Comparison of ENCODE assay signal across 20 mouse cellular contexts in the genomic region with DNA sequence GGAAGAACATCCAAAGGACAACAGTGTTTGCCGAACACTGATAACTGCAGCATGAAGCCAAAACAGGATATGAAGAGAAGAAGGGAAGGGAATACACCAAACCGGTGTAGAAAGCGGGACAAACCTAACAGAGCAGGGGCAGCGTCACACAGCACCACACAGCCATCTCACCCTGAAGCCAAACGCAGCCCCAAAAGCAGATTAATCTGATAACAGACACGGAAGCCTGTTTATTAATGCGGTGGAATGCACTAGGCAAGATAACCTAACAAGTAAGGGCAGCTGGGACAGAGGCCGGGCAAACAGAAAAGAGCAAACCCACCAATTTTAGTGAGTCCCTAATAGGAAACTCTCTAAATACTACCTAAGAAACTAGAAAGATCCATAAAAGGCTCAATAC. TPM values are rescaled to one million over a fixed set of nuclear protein-coding genes. Genes with fewer than 3 reads are reported as not detected.
DNase-seq lines count a peak whose midpoint lies in the region; ATAC-seq and TF ChIP-seq lines count a peak whose summit lies in the region.
"Had no signal": no experiment of that assay in that cellular context is flagged by ENCODE, and none has a peak within 500 bp of the region (broad histone marks: within the 10 kb centered on the region; RNA-seq: fewer than 3 reads in every experiment).

No protein-coding gene starts in this region.

- no peak overlapping the region for H3K4me2 ChIP-seq in heart, embryonic 16.5 days (ENCODE audit: low read depth, low read length)
- H3K4me2 ChIP-seq in liver, embryonic 16.5 days (ENCODE audit: low read depth, low read length), result peak overlapping the region; percentile 59
- H3K4me2 ChIP-seq: forebrain, embryonic 12.5 days; hindbrain, embryonic 15.5 days; intestine, embryonic 15.5 days; limb, embryonic 13.5 days; lung, embryonic 15.5 days had no signal

- ATAC-seq in heart, embryonic 16.5 days (replicated peaks; ENCODE audit: extremely low read depth, insufficient read depth, low FRiP score), result no peak
- peak; percentile 47 for ATAC-seq in liver, embryonic 16.5 days (ENCODE audit: low read depth)
- ATAC-seq: intestine, embryonic 15.5 days; midbrain, embryonic 16.5 days had no signal

- no peaks in the 10 kb centered on the region for H3K79me2 ChIP-seq in MEL (ENCODE audit: control insufficient read depth, insufficient read depth, low read length, poor library complexity)

- no peak overlapping the region for H3K4me3 ChIP-seq in heart, embryonic 16.5 days (ENCODE audit: low read length)
- peak overlapping the region; percentile 3 to 70 for H3K4me3 ChIP-seq in MEL (ENCODE audit: control insufficient read depth in 1 of 2, insufficient read depth in 1 of 2, low read depth in 2 of 2, low read length in 2 of 2)
- no peak overlapping the region for H3K4me3 ChIP-seq in liver, embryonic 16.5 days (ENCODE audit: low read depth, low read length)
- H3K4me3 ChIP-seq: embryonic facial prominence, embryonic 10.5 days; forebrain, embryonic 12.5 days; hindbrain, embryonic 15.5 days; intestine, embryonic 15.5 days; limb, embryonic 13.5 days; lung, embryonic 15.5 days had no signal

- peak in 1 of 2 experiments; percentile 32; a peak in 1 of 4 replicates for TF ChIP-seq POLR2A in MEL (IDR thresholded peaks at IDR 0.05; ENCODE audit: control insufficient read depth in 1 of 2, insufficient read depth in 1 of 2, low read depth in 1 of 2, low read length in 2 of 2, poor library complexity in 1 of 2)

- peak; percentile 65 to 83 for TF ChIP-seq EP300 in MEL (IDR thresholded peaks at IDR 0.05; ENCODE audit: low read depth in 1 of 2, low read length in 2 of 2)

- peak overlapping the region; percentile 37 for H3K27ac ChIP-seq in heart, embryonic 16.5 days (ENCODE audit: low read length)
- peak overlapping the region; percentile 84 for H3K27ac ChIP-seq in MEL (ENCODE audit: control insufficient read depth, low read depth, low read length)
- peak overlapping the region; percentile 72 for H3K27ac ChIP-seq in liver, embryonic 16.5 days (ENCODE audit: low read length)
- H3K27ac ChIP-seq: embryonic facial prominence, embryonic 10.5 days; forebrain, embryonic 12.5 days; hindbrain, embryonic 15.5 days; intestine, embryonic 15.5 days; limb, embryonic 13.5 days; lung, embryonic 15.5 days; stomach, postnatal 0 days had no signal

- H3K9ac ChIP-seq in heart, embryonic 16.5 days (ENCODE audit: low read length), result no peak overlapping the region
- peak overlapping the region; percentile 48 for H3K9ac ChIP-seq in MEL (ENCODE audit: control insufficient read depth, low read depth, low read length, poor library complexity, severe bottlenecking)
- no peak overlapping the region; the same call in 1 of the 2 replicates for H3K9ac ChIP-seq in liver, embryonic 16.5 days (ENCODE audit: low read depth, low read length)
- H3K9ac ChIP-seq: forebrain, embryonic 12.5 days; hindbrain, embryonic 15.5 days; intestine, embryonic 15.5 days; limb, embryonic 13.5 days; lung, embryonic 15.5 days had no signal

- WGBS in heart, embryonic 16.5 days, result 69% methylated on average over 8 of the region's 8 CpGs
- 18% methylated on average over 8 of the region's 8 CpGs for WGBS in liver, embryonic 16.5 days (ENCODE audit: insufficient replicate concordance)

- H3K27me3 ChIP-seq in heart, embryonic 16.5 days (ENCODE audit: control insufficient read depth, insufficient read depth, low read length), result no peaks in the 10 kb centered on the region
- no peaks in the 10 kb centered on the region for H3K27me3 ChIP-seq in MEL (ENCODE audit: control insufficient read depth in 1 of 2, insufficient read depth in 2 of 2, low read length in 2 of 2)
- no peaks in the 10 kb centered on the region for H3K27me3 ChIP-seq in liver, embryonic 16.5 days (ENCODE audit: control insufficient read depth, insufficient read depth, low read depth, low read length)
- H3K27me3 ChIP-seq: forebrain, embryonic 12.5 days; hindbrain, embryonic 15.5 days; intestine, embryonic 15.5 days; limb, embryonic 13.5 days; lung, embryonic 15.5 days had no signal

- H3K36me3 ChIP-seq in heart, embryonic 16.5 days (ENCODE audit: control insufficient read depth, insufficient read depth), result no peaks in the 10 kb centered on the region
- peaks cover 0 to 25% of the 10 kb centered on the region in 2 experiments; a peak in 2 of 4 replicates for H3K36me3 ChIP-seq in MEL (ENCODE audit: control insufficient read depth in 1 of 2, insufficient read depth in 2 of 2, low read length in 2 of 2)
- no peaks in the 10 kb centered on the region for H3K36me3 ChIP-seq in liver, embryonic 16.5 days (ENCODE audit: control insufficient read depth, insufficient read depth)
- H3K36me3 ChIP-seq: embryonic facial prominence, embryonic 10.5 days; forebrain, embryonic 12.5 days; hindbrain, embryonic 15.5 days; intestine, embryonic 15.5 days; lung, embryonic 15.5 days had no signal

- intact Hi-C loops in heart, postnatal 14 days (cut with DNase I), result loop anchor here (5.0 kb wide), 1 partner anchor 58 kb away; no protein-coding TSS in a partner anchor

- TF ChIP-seq RAD21 in MEL (IDR thresholded peaks at IDR 0.05; ENCODE audit: low read depth, low read length), result no peak

- no peak for TF ChIP-seq CTCF in MEL (IDR thresholded peaks at IDR 0.05 in 2 of 3, conservative IDR thresholded peaks at IDR 0.05 in 1 of 3; ENCODE audit: control insufficient read depth in 1 of 3, insufficient read depth in 1 of 3, low read depth in 2 of 3, low read length in 3 of 3, poor library complexity in 1 of 3, severe bottlenecking in 1 of 3)

- DNase-seq in heart, postnatal 14 days, result no peak
- DNase-seq in MEL (ENCODE audit: low read depth, low spot score) (peak; percentile 76), liver (peak; percentile 63)
- DNase-seq in right cerebral cortex, postnatal 14 days, result no peak
- DNase-seq in layer of hippocampus, postnatal 10 days (ENCODE audit: low spot score in 2 of 2), result no peak
- DNase-seq in heart, postnatal 4 days, result no peak
- DNase-seq: adrenal gland, adult 8-10 months; cerebellum, adult 2 months; kidney, postnatal 25 days; right cerebral cortex, adult 18-20 months had no signal

- no peaks in the 10 kb centered on the region for H3K9me3 ChIP-seq in heart, embryonic 16.5 days (replicated peaks; ENCODE audit: control insufficient read depth, low read length)
- H3K9me3 ChIP-seq in MEL (replicated peaks; ENCODE audit: insufficient read depth, low read length), result no peaks in the 10 kb centered on the region
- H3K9me3 ChIP-seq in liver, embryonic 16.5 days (replicated peaks; ENCODE audit: control insufficient read depth, low read length), result no peaks in the 10 kb centered on the region
- H3K9me3 ChIP-seq: embryonic facial prominence, embryonic 10.5 days; forebrain, embryonic 12.5 days; hindbrain, embryonic 15.5 days; intestine, embryonic 15.5 days; limb, embryonic 13.5 days; lung, embryonic 15.5 days had no signal

- H3K4me1 ChIP-seq in heart, embryonic 16.5 days (ENCODE audit: control insufficient read depth, insufficient read depth, low read length), result peaks cover 6% of the 10 kb centered on the region
- peaks cover 3 to 21% of the 10 kb centered on the region in 2 experiments; a peak in 3 of 4 replicates for H3K4me1 ChIP-seq in MEL (ENCODE audit: control insufficient read depth in 1 of 2, insufficient read depth in 2 of 2, low read length in 2 of 2)
- H3K4me1 ChIP-seq in liver, embryonic 16.5 days (ENCODE audit: control insufficient read depth, low read depth, low read length), result peaks cover 36% of the 10 kb centered on the region
- H3K4me1 ChIP-seq: forebrain, embryonic 12.5 days; hindbrain, embryonic 15.5 days had no signal

TF ChIP-seq in MEL, 35 proteins besides CTCF, POLR2A, EP300 and RAD21 (continues in another document):
- TF ChIP-seq RCOR1 (IDR thresholded peaks at IDR 0.05; ENCODE audit: low read depth, low read length), result 0 out of 2 replicates have a peak, but pooled peaks have one; percentile 14
- TF ChIP-seq TBP (IDR thresholded peaks at IDR 0.05; ENCODE audit: low read depth, low read length), result peak; percentile 39; the same call in 1 of the 2 replicates
- TF ChIP-seq POLR2AphosphoS2 (IDR thresholded peaks at IDR 0.05; ENCODE audit: low read length), result no peak
- no peak for TF ChIP-seq MXI1 (IDR thresholded peaks at IDR 0.05; ENCODE audit: low read depth, low read length)
- TF ChIP-seq JUND (IDR thresholded peaks at IDR 0.05; ENCODE audit: low read depth, low read length), result no peak
- no peak for TF ChIP-seq SMC3 (IDR thresholded peaks at IDR 0.05; ENCODE audit: low read depth, low read length)
- TF ChIP-seq CHD1 (IDR thresholded peaks at IDR 0.05; ENCODE audit: low read depth, low read length), result no peak
- no peak for TF ChIP-seq ZC3H11A (IDR thresholded peaks at IDR 0.05; ENCODE audit: low read depth, low read length)
- no peak for TF ChIP-seq UBTF (IDR thresholded peaks at IDR 0.05; ENCODE audit: borderline replicate concordance, insufficient read depth, low read depth, low read length)
- TF ChIP-seq ZNF384 (IDR thresholded peaks at IDR 0.05; ENCODE audit: low read depth, low read length), result no peak
- peak; percentile 80 for TF ChIP-seq TCF12 (IDR thresholded peaks at IDR 0.05; ENCODE audit: low read depth, low read length)
- no peak for TF ChIP-seq MEF2A (IDR thresholded peaks at IDR 0.05; ENCODE audit: extremely low read depth, insufficient replicate concordance, low read depth, low read length, poor library complexity, severe bottlenecking)
- no peak for TF ChIP-seq USF1 (IDR thresholded peaks at IDR 0.05; ENCODE audit: low read depth, low read length)
- no peak for TF ChIP-seq MYC (IDR thresholded peaks at IDR 0.05; ENCODE audit: low read depth, low read length)

RNA-seq across cellular contexts. Expression of a gene that starts 49.8 kb away (rescaled TPM):
- 78.8 and 86.6 TPM in 2 replicates for polyA plus RNA-seq in heart, embryonic 16.5 days (2015; fragmentation: Nextera tagmentation; extraction: Ambion mirVana)
- total RNA-seq in heart, postnatal 14 days (2021), result 10 to 100 TPM; 32.6 to 33.7 TPM
- 56.4 and 62.3 TPM in 2 replicates for total RNA-seq in MEL (2012; rRNA removed)
- 100 to 1,000 TPM in 1 of 2 experiments, 10 to 100 TPM in 1; 61.8 to 609 TPM for polyA plus RNA-seq in MEL (2012; ENCODE audit: insufficient read depth in 1 of 2, insufficient read length in 2 of 2, low read depth in 1 of 2, low replicate concordance in 2 of 2, missing spikeins in 1 of 2)
- 63.1 and 64.0 TPM in 2 replicates for polyA plus RNA-seq in liver, embryonic 16.5 days (2015; fragmentation: Nextera tagmentation; extraction: Ambion mirVana)
- total RNA-seq in layer of hippocampus, postnatal 10 days (2021), result 10 to 100 TPM; 53.1 to 56.7 TPM
- 10 to 100 TPM; 32.2 to 39.3 TPM for total RNA-seq in heart, postnatal 4 days (2021)

RNA-seq across cellular contexts. Expression of a gene that starts 49.9 kb away (rescaled TPM):
- 67.5 and 68.0 TPM in 2 replicates for polyA plus RNA-seq in heart, embryonic 16.5 days (2015; fragmentation: Nextera tagmentation; extraction: Ambion mirVana)
- total RNA-seq in heart, postnatal 14 days (2021), result 10 to 100 TPM; 86.9 to 98.1 TPM
- total RNA-seq in MEL (2012; rRNA removed), result 26.7 and 31.4 TPM in 2 replicates
- polyA plus RNA-seq in MEL (2012; ENCODE audit: insufficient read depth in 1 of 2, insufficient read length in 2 of 2, low read depth in 1 of 2, low replicate concordance in 2 of 2, missing spikeins in 1 of 2), result 10 to 100 TPM in 1 of 2 experiments, not detected in 1; 34.5 TPM
- polyA plus RNA-seq in liver, embryonic 16.5 days (2015; fragmentation: Nextera tagmentation; extraction: Ambion mirVana), result 24.3 and 25.0 TPM in 2 replicates
- 10 to 100 TPM; 39.2 to 41.8 TPM for total RNA-seq in layer of hippocampus, postnatal 10 days (2021)
- total RNA-seq in heart, postnatal 4 days (2021), result 10 to 100 TPM; 84.1 to 85.6 TPM

Comparison
In these comparisons a context has a peak if more than half of its experiments do, and no peak if none do; other contexts are left out.
1. H3K4me3 ChIP-seq: peak in MEL (2 of 2); none in heart, embryonic 16.5 days (single experiment) and liver, embryonic 16.5 days (single experiment).
2. DNase-seq: peak in MEL (single experiment) and liver (single experiment); none in heart, postnatal 14 days (0 of 2), right cerebral cortex, postnatal 14 days (single experiment), layer of hippocampus, postnatal 10 days (0 of 2) and heart, postnatal 4 days (single experiment).
3. Peak in every context shown above with its lines, with median percentiles within 50 percentile points of each other: H3K27ac ChIP-seq.